Mouse (Mus musculus): ENCODE results near the gene Cilp2. TPM values are rescaled to one million over a fixed set of nuclear protein-coding genes. Genes with fewer than 3 reads are reported as not detected.

The Cilp2 gene
- polyA plus RNA-seq, 1 experiment = 0.20 TPM

DNA sequence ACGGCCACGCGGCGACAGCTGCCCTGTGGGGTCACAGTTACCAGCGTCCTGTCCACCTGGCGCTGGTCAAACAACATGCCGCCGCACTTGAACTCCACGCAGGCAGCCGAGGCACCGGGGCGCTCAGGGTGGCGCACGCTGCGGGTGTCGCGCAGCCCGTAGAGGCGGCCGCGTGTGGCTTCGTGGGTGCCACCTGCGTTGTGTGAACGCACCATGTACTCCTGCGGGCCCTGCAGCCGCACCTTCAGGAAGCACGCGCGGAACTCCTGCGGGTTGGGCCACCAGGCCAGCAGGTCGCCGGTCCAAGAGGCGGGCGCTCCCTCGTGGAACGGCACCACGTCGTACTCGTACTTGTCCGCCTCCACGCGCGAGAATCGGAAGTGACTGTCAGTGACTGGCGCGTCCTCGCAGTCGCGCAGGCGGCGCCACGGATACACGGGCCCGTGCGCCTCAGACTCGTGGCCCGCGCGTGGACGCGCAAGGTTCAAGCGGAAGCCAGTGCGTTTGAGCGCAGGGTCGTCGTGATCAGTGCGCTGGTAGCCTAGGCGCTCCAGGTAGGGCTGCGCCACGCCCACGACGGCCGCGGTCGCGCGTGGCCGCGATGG lies 6.1 kb downstream of the Cilp2 start:
- Histone ChIP-seq H3K4me3 (ENCODE audit: low read depth, low read length) (peak overlapping the region; percentile 51), H3K4me1 (ENCODE audit: control insufficient read depth, insufficient read depth, insufficient read length, low read length) (peaks cover 13% of the 10 kb centered on the region), H3K27me3 (ENCODE audit: control insufficient read depth, insufficient read depth, low read length) (peaks cover 62% of the 10 kb centered on the region), H3K27ac (ENCODE audit: insufficient read depth, low read depth, low read length) (no peak overlapping the region), H3K36me3 (ENCODE audit: control insufficient read depth, insufficient read depth, low read length) (no peaks in the 10 kb centered on the region)
- TF ChIP-seq POLR2A (IDR thresholded peaks at IDR 0.05; ENCODE audit: low read depth, low read length) = no peak
- 22% methylated on average over 79 of the region's 79 CpGs for WGBS

GRCm38 (mm10) chr8:69880841-69881240 lies 6.6 kb downstream of the Cilp2 start:
- TF ChIP-seq POLR2A (IDR thresholded peaks at IDR 0.05; ENCODE audit: low read depth, low read length) (no peak), CTCF (IDR thresholded peaks at IDR 0.05; ENCODE audit: extremely low read depth, insufficient read length, insufficient replicate concordance, low read depth, low read length) (no peak)
- Histone ChIP-seq H3K36me3 (ENCODE audit: control insufficient read depth, insufficient read depth, low read length) (no peaks in the 10 kb centered on the region), H3K4me3 (ENCODE audit: low read depth, low read length) (no peak overlapping the region), H3K4me1 (ENCODE audit: control insufficient read depth, insufficient read depth, insufficient read length, low read length) (peaks cover 13% of the 10 kb centered on the region), H3K27ac (ENCODE audit: insufficient read depth, low read depth, low read length) (no peak overlapping the region), H3K27me3 (ENCODE audit: control insufficient read depth, insufficient read depth, low read length) (peaks cover 56% of the 10 kb centered on the region)
- 17% methylated on average over 37 of the region's 37 CpGs for WGBS

DNA sequence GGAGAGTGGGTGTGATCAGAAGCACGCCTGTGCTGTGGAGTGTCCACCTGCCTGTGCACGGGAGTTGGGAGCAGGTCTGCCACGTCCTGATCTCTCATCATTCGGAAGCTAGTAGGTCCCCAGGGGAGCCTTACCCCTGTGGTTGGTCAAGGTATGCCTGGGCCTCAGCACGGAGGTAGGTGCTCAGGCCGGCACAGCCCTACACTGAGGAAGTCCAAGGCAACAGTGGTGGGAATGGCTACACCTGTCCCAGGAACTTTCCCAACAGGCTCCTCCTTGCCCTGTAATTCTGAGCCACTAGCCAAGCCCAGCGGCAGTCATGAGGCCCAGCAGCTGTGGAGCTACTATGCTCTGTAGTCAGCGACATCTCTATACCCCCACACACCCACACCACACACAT lies 7.8 kb downstream of the Cilp2 start:
- 43% methylated on average over 8 of the region's 8 CpGs for WGBS
- TF ChIP-seq CTCF (IDR thresholded peaks at IDR 0.05; ENCODE audit: extremely low read depth, insufficient read length, insufficient replicate concordance, low read depth, low read length) = no peak
- TF ChIP-seq POLR2A (IDR thresholded peaks at IDR 0.05; ENCODE audit: low read depth, low read length) = no peak
- Histone ChIP-seq H3K27ac (ENCODE audit: insufficient read depth, low read depth, low read length) (no peak overlapping the region), H3K27me3 (ENCODE audit: control insufficient read depth, insufficient read depth, low read length) (peaks cover 50% of the 10 kb centered on the region), H3K4me1 (ENCODE audit: control insufficient read depth, insufficient read depth, insufficient read length, low read length) (peaks cover 13% of the 10 kb centered on the region), H3K36me3 (ENCODE audit: control insufficient read depth, insufficient read depth, low read length) (no peaks in the 10 kb centered on the region), H3K4me3 (ENCODE audit: low read depth, low read length) (no peak overlapping the region)

- WGBS = 71% methylated on average over 3 of the region's 3 CpGs
- H3K27ac ChIP-seq (ENCODE audit: insufficient read depth, low read depth, low read length) = no peak overlapping the region
These were observed 9.5 kb downstream of the Cilp2 start for GRCm38 (mm10) chr8:69877992-69878391.

GRCm38 (mm10) chr8:69877396-69877795 lies 10.1 kb downstream of the Cilp2 start:
- 89% methylated on average over 4 of the region's 4 CpGs for WGBS
- no peak for TF ChIP-seq CTCF (IDR thresholded peaks at IDR 0.05; ENCODE audit: extremely low read depth, insufficient read length, insufficient replicate concordance, low read depth, low read length)
- no peak for TF ChIP-seq POLR2A (IDR thresholded peaks at IDR 0.05; ENCODE audit: low read depth, low read length)

More at GRCm38 (mm10) chr8:69877992-69878391, 9.5 kb downstream of the Cilp2 start:
- Histone ChIP-seq H3K27me3 (ENCODE audit: control insufficient read depth, insufficient read depth, low read length) (peaks cover 36% of the 10 kb centered on the region), H3K4me1 (ENCODE audit: control insufficient read depth, insufficient read depth, insufficient read length, low read length) (peaks cover 13% of the 10 kb centered on the region), H3K36me3 (ENCODE audit: control insufficient read depth, insufficient read depth, low read length) (no peaks in the 10 kb centered on the region), H3K4me3 (ENCODE audit: low read depth, low read length) (no peak overlapping the region)
- TF ChIP-seq CTCF (IDR thresholded peaks at IDR 0.05; ENCODE audit: extremely low read depth, insufficient read length, insufficient replicate concordance, low read depth, low read length) = no peak
- TF ChIP-seq POLR2A (IDR thresholded peaks at IDR 0.05; ENCODE audit: low read depth, low read length) = no peak

DNA sequence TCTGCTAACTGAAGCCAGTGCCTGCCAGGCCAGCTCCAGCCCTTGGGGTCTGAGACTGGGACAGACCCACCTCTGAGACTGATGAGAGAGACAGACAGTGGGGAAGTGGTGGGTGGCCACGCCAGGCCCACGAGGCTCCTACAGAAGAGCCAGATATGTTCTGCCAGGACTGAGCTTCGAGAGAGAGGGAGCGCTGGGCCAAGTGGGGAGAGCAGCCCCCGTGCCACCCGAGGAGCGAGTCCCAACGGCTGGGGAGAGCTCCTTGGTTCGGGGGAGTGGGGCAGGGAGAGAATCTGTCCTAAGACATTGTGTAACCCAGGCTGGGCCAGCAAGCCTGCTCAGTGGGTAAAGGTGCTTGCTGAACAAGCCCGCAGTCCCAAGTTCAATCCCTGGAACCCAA lies 10.5 kb downstream of the Cilp2 start:
- Histone ChIP-seq H3K4me1 (ENCODE audit: control insufficient read depth, insufficient read depth, insufficient read length, low read length) (peaks cover 6% of the 10 kb centered on the region), H3K27me3 (ENCODE audit: control insufficient read depth, insufficient read depth, low read length) (peaks cover 26% of the 10 kb centered on the region), H3K36me3 (ENCODE audit: control insufficient read depth, insufficient read depth, low read length) (no peaks in the 10 kb centered on the region), H3K4me3 (ENCODE audit: low read depth, low read length) (no peak overlapping the region), H3K27ac (ENCODE audit: insufficient read depth, low read depth, low read length) (no peak overlapping the region)
- TF ChIP-seq POLR2A (IDR thresholded peaks at IDR 0.05; ENCODE audit: low read depth, low read length) (no peak), CTCF (IDR thresholded peaks at IDR 0.05; ENCODE audit: extremely low read depth, insufficient read length, insufficient replicate concordance, low read depth, low read length) (no peak)
- WGBS = 80% methylated on average over 10 of the region's 10 CpGs

More at GRCm38 (mm10) chr8:69877396-69877795, 10.1 kb downstream of the Cilp2 start:
- peaks cover 10% of the 10 kb centered on the region for H3K4me1 ChIP-seq (ENCODE audit: control insufficient read depth, insufficient read depth, insufficient read length, low read length)
- H3K27ac ChIP-seq (ENCODE audit: insufficient read depth, low read depth, low read length) = no peak overlapping the region
- H3K4me3 ChIP-seq (ENCODE audit: low read depth, low read length) = no peak overlapping the region
- H3K36me3 ChIP-seq (ENCODE audit: control insufficient read depth, insufficient read depth, low read length) = no peaks in the 10 kb centered on the region
- peaks cover 31% of the 10 kb centered on the region for H3K27me3 ChIP-seq (ENCODE audit: control insufficient read depth, insufficient read depth, low read length)

DNA sequence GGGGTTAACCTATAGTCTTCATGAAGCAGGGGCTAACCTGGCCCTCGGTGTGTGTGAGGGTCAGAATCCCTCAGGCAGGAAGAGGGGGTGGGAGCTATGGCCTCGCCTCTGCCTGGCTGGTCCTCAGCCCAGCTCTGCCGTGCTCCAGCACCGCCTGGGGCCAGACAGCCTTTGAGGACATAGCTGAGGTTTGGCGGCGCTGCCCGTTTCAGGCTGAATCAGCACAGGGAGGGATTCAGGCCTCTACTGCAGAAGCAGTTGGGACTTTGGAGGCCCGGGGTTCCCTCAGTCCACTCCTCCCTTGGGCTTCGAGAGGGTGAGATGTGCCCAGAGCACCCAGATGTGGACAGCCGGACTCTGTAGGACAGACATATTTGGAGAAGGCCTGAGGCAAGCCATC lies 11.4 kb downstream of the Cilp2 start:
- Histone ChIP-seq H3K27me3 (ENCODE audit: control insufficient read depth, insufficient read depth, low read length) (peaks cover 18% of the 10 kb centered on the region), H3K27ac (ENCODE audit: insufficient read depth, low read depth, low read length) (no peak overlapping the region), H3K36me3 (ENCODE audit: control insufficient read depth, insufficient read depth, low read length) (no peaks in the 10 kb centered on the region), H3K4me1 (ENCODE audit: control insufficient read depth, insufficient read depth, insufficient read length, low read length) (no peaks in the 10 kb centered on the region; the same call in 1 of the 2 replicates), H3K4me3 (ENCODE audit: low read depth, low read length) (no peak overlapping the region)
- 56% methylated on average over 10 of the region's 10 CpGs for WGBS
- TF ChIP-seq POLR2A (IDR thresholded peaks at IDR 0.05; ENCODE audit: low read depth, low read length) (no peak), CTCF (IDR thresholded peaks at IDR 0.05; ENCODE audit: extremely low read depth, insufficient read length, insufficient replicate concordance, low read depth, low read length) (no peak)
